Mouse (Mus musculus): ENCODE measurements around the gene Arhgef3. TPM values are rescaled to one million over a fixed set of nuclear protein-coding genes. Genes with fewer than 3 reads are reported as not detected.

Arhgef3 gene
- polyA plus RNA-seq, 1 experiment from 2014 or later, result 19.9 TPM

- Histone ChIP-seq H3K27ac (no peak overlapping the region), H3K36me3 (peaks cover 15% of the 10 kb centered on the region), H3K4me2 (no peak overlapping the region), H3K4me3 (no peak overlapping the region), H3K9ac (no peak overlapping the region), H3K9me3 (no peaks in the 10 kb centered on the region), H3K4me1 (0 out of 2 replicates have a peak, but pooled peaks cover 4% of the 10 kb centered on the region), H3K27me3 (no peaks in the 10 kb centered on the region)
- no peak for ATAC-seq (ENCODE audit: insufficient number of reproducible peaks, low FRiP score, low TSS enrichment, low read depth)
- WGBS, result 65% methylated on average over 5 of the region's 5 CpGs
Measured at GRCm38 (mm10) chr14:27081536-27082275, 33.0 kb upstream of the Arhgef3 start.

GRCm38 (mm10) chr14:27085471-27085870, 29.2 kb upstream of the Arhgef3 start:
- H3K4me1 ChIP-seq, result no peaks in the 10 kb centered on the region
- H3K27ac ChIP-seq, result no peak overlapping the region
- peaks cover 29% of the 10 kb centered on the region for H3K36me3 ChIP-seq
- H3K4me3 ChIP-seq, result no peak overlapping the region
- no peaks in the 10 kb centered on the region for H3K27me3 ChIP-seq
- no peak for ATAC-seq (ENCODE audit: insufficient number of reproducible peaks, low FRiP score, low TSS enrichment, low read depth)
- H3K9ac ChIP-seq, result no peak overlapping the region
- WGBS, result 76% methylated on average over 5 of the region's 5 CpGs
- no peak overlapping the region for H3K4me2 ChIP-seq
- H3K9me3 ChIP-seq, result no peaks in the 10 kb centered on the region

- Histone ChIP-seq H3K9ac (no peak overlapping the region), H3K4me1 (no peaks in the 10 kb centered on the region), H3K27me3 (no peaks in the 10 kb centered on the region), H3K9me3 (no peaks in the 10 kb centered on the region), H3K36me3 (peaks cover 30% of the 10 kb centered on the region), H3K4me3 (no peak overlapping the region), H3K27ac (no peak overlapping the region), H3K4me2 (no peak overlapping the region)
- WGBS, result 61% methylated on average over 4 of the region's 4 CpGs
- ATAC-seq (ENCODE audit: insufficient number of reproducible peaks, low FRiP score, low TSS enrichment, low read depth), result no peak
Measured at GRCm38 (mm10) chr14:27085999-27086398, 28.7 kb upstream of the Arhgef3 start.

- no peak for ATAC-seq (ENCODE audit: insufficient number of reproducible peaks, low FRiP score, low TSS enrichment, low read depth)
- no peak overlapping the region for H3K4me2 ChIP-seq
- no peak overlapping the region for H3K9ac ChIP-seq
- H3K9me3 ChIP-seq, result no peaks in the 10 kb centered on the region
- no peaks in the 10 kb centered on the region for H3K4me1 ChIP-seq
- no peak overlapping the region for H3K27ac ChIP-seq
- H3K4me3 ChIP-seq, result no peak overlapping the region
- no peaks in the 10 kb centered on the region for H3K27me3 ChIP-seq
- H3K36me3 ChIP-seq, result peaks cover 34% of the 10 kb centered on the region
- WGBS, result 75% methylated on average over 5 of the region's 5 CpGs
Measured at GRCm38 (mm10) chr14:27094247-27094646, 20.5 kb upstream of the Arhgef3 start.

DNA sequence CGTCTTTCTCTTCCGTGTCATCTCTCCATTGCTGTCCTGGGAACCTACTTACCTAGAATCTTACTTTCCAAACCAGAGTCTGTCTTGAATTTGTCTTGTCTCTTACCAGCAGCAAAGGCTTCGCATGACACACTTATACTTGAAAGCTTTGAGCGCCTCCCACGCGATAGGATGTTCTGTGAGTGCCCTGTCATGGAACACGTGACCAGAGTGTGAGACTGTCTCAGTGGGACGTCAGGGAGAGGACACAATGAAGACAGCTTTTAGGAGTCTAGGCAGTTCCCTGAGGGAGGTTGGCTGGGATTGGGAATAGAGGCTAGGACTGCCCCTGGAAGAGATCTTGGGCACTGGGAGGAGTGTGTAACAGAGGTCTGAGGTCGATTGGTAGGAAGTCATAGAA, 18.6 kb upstream of the Arhgef3 start:
- no peaks in the 10 kb centered on the region for H3K9me3 ChIP-seq
- H3K9ac ChIP-seq, result no peak overlapping the region
- no peak overlapping the region for H3K4me2 ChIP-seq
- peaks cover 47% of the 10 kb centered on the region for H3K36me3 ChIP-seq
- no peaks in the 10 kb centered on the region; the same call in 1 of the 2 replicates for H3K4me1 ChIP-seq
- no peak overlapping the region for H3K27ac ChIP-seq
- H3K4me3 ChIP-seq, result no peak overlapping the region
- ATAC-seq (ENCODE audit: insufficient number of reproducible peaks, low FRiP score, low TSS enrichment, low read depth), result 0 out of 2 replicates have a peak, but pooled peaks have one; percentile 33
- no peaks in the 10 kb centered on the region for H3K27me3 ChIP-seq
- WGBS, result 73% methylated on average over 9 of the region's 9 CpGs

- H3K9me3 ChIP-seq, result no peaks in the 10 kb centered on the region
- peaks cover 49% of the 10 kb centered on the region for H3K36me3 ChIP-seq
- WGBS, result 19% methylated on average over 3 of the region's 3 CpGs
- H3K27ac ChIP-seq, result no peak overlapping the region
- 0 out of 2 replicates have a peak, but pooled peaks have one; percentile 24 for ATAC-seq (ENCODE audit: insufficient number of reproducible peaks, low FRiP score, low TSS enrichment, low read depth)
- no peaks in the 10 kb centered on the region for H3K27me3 ChIP-seq
- H3K4me3 ChIP-seq, result no peak overlapping the region
- no peak overlapping the region for H3K4me2 ChIP-seq
- H3K4me1 ChIP-seq, result peaks cover 3% of the 10 kb centered on the region
- no peak overlapping the region for H3K9ac ChIP-seq
Measured at GRCm38 (mm10) chr14:27096779-27097178, 17.9 kb upstream of the Arhgef3 start.

GRCm38 (mm10) chr14:27101735-27102134, 13.0 kb upstream of the Arhgef3 start:
- no peak overlapping the region for H3K4me3 ChIP-seq
- 0 out of 2 replicates have a peak overlapping the region, but pooled peaks have one; percentile 22 for H3K27ac ChIP-seq
- H3K9ac ChIP-seq, result no peak overlapping the region
- peaks cover 25% of the 10 kb centered on the region for H3K4me1 ChIP-seq
- H3K36me3 ChIP-seq, result peaks cover 39% of the 10 kb centered on the region
- no peak for ATAC-seq (ENCODE audit: insufficient number of reproducible peaks, low FRiP score, low TSS enrichment, low read depth)
- H3K9me3 ChIP-seq, result no peaks in the 10 kb centered on the region
- 55% methylated on average over 7 of the region's 7 CpGs for WGBS
- no peaks in the 10 kb centered on the region for H3K27me3 ChIP-seq
- no peak overlapping the region for H3K4me2 ChIP-seq

DNA sequence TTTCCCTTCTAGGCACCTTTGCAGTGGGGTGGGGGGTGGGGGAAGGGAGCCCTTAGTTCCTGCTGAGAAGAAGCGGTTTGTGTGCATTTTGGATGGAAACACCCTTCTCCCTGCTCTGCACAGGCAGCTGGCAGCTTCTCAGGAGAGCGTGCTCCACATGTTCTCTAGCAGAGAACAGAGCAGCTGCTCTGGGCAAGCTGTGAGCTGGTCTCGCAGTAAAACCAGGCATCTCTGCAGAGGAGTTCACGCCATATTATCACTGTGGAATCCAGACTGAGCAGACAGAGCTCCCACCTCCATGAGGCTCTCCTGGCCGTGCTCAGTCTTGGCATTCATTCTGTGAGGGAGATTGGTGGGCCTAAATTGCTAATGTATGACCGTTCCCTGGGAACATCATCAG, 12.0 kb upstream of the Arhgef3 start:
- no peaks in the 10 kb centered on the region for H3K27me3 ChIP-seq
- peak overlapping the region; percentile 66 for H3K27ac ChIP-seq
- H3K4me1 ChIP-seq, result peaks cover 25% of the 10 kb centered on the region
- 58% methylated on average over 6 of the region's 6 CpGs for WGBS
- no peak overlapping the region for H3K4me3 ChIP-seq
- no peak overlapping the region for H3K9ac ChIP-seq
- no peaks in the 10 kb centered on the region for H3K9me3 ChIP-seq
- H3K36me3 ChIP-seq, result peaks cover 39% of the 10 kb centered on the region
- no peak overlapping the region for H3K4me2 ChIP-seq
- ATAC-seq (ENCODE audit: insufficient number of reproducible peaks, low FRiP score, low TSS enrichment, low read depth), result peak; percentile 37; the same call in 1 of the 2 replicates

DNA sequence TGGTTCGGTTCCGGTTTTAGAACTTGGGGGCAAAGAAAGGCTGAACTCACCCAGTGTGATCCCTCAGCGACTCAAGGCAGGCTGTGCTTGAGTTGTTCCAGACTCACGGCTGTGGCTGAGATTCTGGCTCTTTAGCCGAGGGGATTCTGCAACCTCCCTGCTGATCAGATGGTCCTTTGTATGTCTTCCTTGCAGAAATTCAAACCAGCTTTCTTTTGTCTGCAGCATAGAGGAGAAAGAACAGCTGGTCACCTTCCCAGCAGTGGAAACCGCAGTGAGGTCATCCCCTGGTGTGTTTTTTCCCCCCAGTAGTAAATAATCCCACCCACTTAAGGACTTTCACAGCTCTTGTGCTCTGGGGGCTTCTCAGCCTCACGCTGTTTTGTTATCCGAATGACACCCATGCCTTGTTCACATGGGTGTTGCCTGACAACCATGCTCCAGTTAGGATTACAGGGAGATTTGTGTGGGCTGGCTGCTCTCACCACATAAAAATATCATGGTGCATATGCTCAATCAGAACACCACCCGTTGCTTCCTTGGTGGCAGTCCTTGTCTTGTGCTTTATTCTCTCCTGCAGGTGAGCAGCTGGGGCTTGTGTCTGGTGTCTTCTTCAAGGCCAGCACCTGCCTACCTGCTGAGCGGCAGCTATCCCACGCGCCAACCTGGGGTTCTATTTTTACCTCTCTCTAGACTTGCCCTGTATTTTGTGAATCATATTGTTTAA, 8.8 kb upstream of the Arhgef3 start:
- no peak overlapping the region for H3K4me3 ChIP-seq
- H3K4me2 ChIP-seq, result no peak overlapping the region
- H3K36me3 ChIP-seq, result peaks cover 17% of the 10 kb centered on the region; the same call in 1 of the 2 replicates
- no peaks in the 10 kb centered on the region for H3K27me3 ChIP-seq
- H3K4me1 ChIP-seq, result peaks cover 29% of the 10 kb centered on the region
- ATAC-seq (ENCODE audit: insufficient number of reproducible peaks, low FRiP score, low TSS enrichment, low read depth), result no peak
- WGBS, result 67% methylated on average over 12 of the region's 12 CpGs
- H3K9me3 ChIP-seq, result no peaks in the 10 kb centered on the region
- H3K27ac ChIP-seq, result peak overlapping the region; percentile 51; the same call in 1 of the 2 replicates
- H3K9ac ChIP-seq, result no peak overlapping the region

GRCm38 (mm10) chr14:27108748-27109504, 5.8 kb upstream of the Arhgef3 start:
- 62% methylated on average over 6 of the region's 6 CpGs for WGBS
- Histone ChIP-seq H3K4me3 (no peak overlapping the region), H3K36me3 (0 out of 2 replicates have a peak, but pooled peaks cover 11% of the 10 kb centered on the region), H3K27ac (no peak overlapping the region), H3K9me3 (no peaks in the 10 kb centered on the region), H3K4me2 (no peak overlapping the region), H3K4me1 (peaks cover 9% of the 10 kb centered on the region), H3K9ac (no peak overlapping the region), H3K27me3 (no peaks in the 10 kb centered on the region; the same call in 1 of the 2 replicates)
- no peak for ATAC-seq (ENCODE audit: insufficient number of reproducible peaks, low FRiP score, low TSS enrichment, low read depth)

GRCm38 (mm10) chr14:27115275-27115660, 569 bp downstream of the Arhgef3 start:
- H3K4me2 ChIP-seq, result peak overlapping the region; percentile 98
- H3K27ac ChIP-seq, result no peak overlapping the region
- H3K27me3 ChIP-seq, result peaks cover 14% of the 10 kb centered on the region; the same call in 1 of the 2 replicates
- no peak for ATAC-seq (ENCODE audit: insufficient number of reproducible peaks, low FRiP score, low TSS enrichment, low read depth)
- no peaks in the 10 kb centered on the region for H3K9me3 ChIP-seq
- H3K4me1 ChIP-seq, result peaks cover 15% of the 10 kb centered on the region
- H3K9ac ChIP-seq, result peak overlapping the region; percentile 53
- WGBS, result 10% methylated on average over 11 of the region's 11 CpGs
- H3K4me3 ChIP-seq, result peak overlapping the region; percentile 62
- H3K36me3 ChIP-seq, result no peaks in the 10 kb centered on the region

Data from limb, embryonic 15.5 days (tissue).